Mouse (Mus musculus): ENCODE measurements at regions not wholly inside any gene's neighbourhood (a gene's known extent, or its start where the extent isn't known, plus 50 kb on each side); places are given as distances from the start of the nearest gene placed in this dataset.

- H3K4me3 ChIP-seq = no peak overlapping the region
- no peaks in the 10 kb centered on the region for H3K36me3 ChIP-seq
- H3K27ac ChIP-seq = no peak overlapping the region
- H3K4me1 ChIP-seq = no peaks in the 10 kb centered on the region
- WGBS = 74% methylated on average over 4 of the region's 4 CpGs
- no peaks in the 10 kb centered on the region for H3K9me3 ChIP-seq
- DNase-seq (ENCODE audit: low spot score) = no peak
- H3K27me3 ChIP-seq (ENCODE audit: insufficient read depth, poor library complexity, severe bottlenecking) = no peaks in the 10 kb centered on the region
Observed at GRCm38 (mm10) chr13:42613326-42613725, 67.1 kb upstream of the Phactr1 start.

- no peaks in the 10 kb centered on the region for H3K9me3 ChIP-seq
- H3K4me1 ChIP-seq = no peaks in the 10 kb centered on the region
- no peak overlapping the region for H3K4me3 ChIP-seq
- WGBS = 79% methylated on average over 5 of the region's 5 CpGs
- no peaks in the 10 kb centered on the region for H3K36me3 ChIP-seq
- no peak for DNase-seq (ENCODE audit: low spot score)
- no peaks in the 10 kb centered on the region for H3K27me3 ChIP-seq (ENCODE audit: insufficient read depth, poor library complexity, severe bottlenecking)
- H3K27ac ChIP-seq = no peak overlapping the region
Observed at GRCm38 (mm10) chr13:42615826-42616225, 64.6 kb upstream of the Phactr1 start.

GRCm38 (mm10) chr13:42617225-42617624 is 63.2 kb upstream of the Phactr1 start:
- Histone ChIP-seq H3K4me1 (no peaks in the 10 kb centered on the region), H3K27me3 (ENCODE audit: insufficient read depth, poor library complexity, severe bottlenecking) (no peaks in the 10 kb centered on the region), H3K9me3 (no peaks in the 10 kb centered on the region), H3K4me3 (no peak overlapping the region), H3K27ac (no peak overlapping the region), H3K36me3 (no peaks in the 10 kb centered on the region)
- no peak for DNase-seq (ENCODE audit: low spot score)
- 69% methylated on average over 6 of the region's 6 CpGs for WGBS

- no peaks in the 10 kb centered on the region for H3K36me3 ChIP-seq
- no peak for DNase-seq (ENCODE audit: low spot score)
- no peak overlapping the region for H3K27ac ChIP-seq
- H3K27me3 ChIP-seq (ENCODE audit: insufficient read depth, poor library complexity, severe bottlenecking) = no peaks in the 10 kb centered on the region
- WGBS = 46% methylated on average over 4 of the region's 4 CpGs
- H3K9me3 ChIP-seq = no peaks in the 10 kb centered on the region
- no peaks in the 10 kb centered on the region for H3K4me1 ChIP-seq
- H3K4me3 ChIP-seq = no peak overlapping the region
Observed at GRCm38 (mm10) chr13:42617844-42618243, 62.6 kb upstream of the Phactr1 start.

GRCm38 (mm10) chr13:42619555-42620280 is 60.7 kb upstream of the Phactr1 start:
- 85% methylated on average over 6 of the region's 6 CpGs for WGBS
- Histone ChIP-seq H3K27ac (no peak overlapping the region), H3K36me3 (no peaks in the 10 kb centered on the region), H3K4me3 (no peak overlapping the region), H3K9me3 (no peaks in the 10 kb centered on the region), H3K4me1 (no peaks in the 10 kb centered on the region), H3K27me3 (ENCODE audit: insufficient read depth, poor library complexity, severe bottlenecking) (no peaks in the 10 kb centered on the region)
- no peak for DNase-seq (ENCODE audit: low spot score)

- H3K36me3 ChIP-seq = no peaks in the 10 kb centered on the region
- H3K27me3 ChIP-seq (ENCODE audit: insufficient read depth, poor library complexity, severe bottlenecking) = no peaks in the 10 kb centered on the region
- H3K4me1 ChIP-seq = no peaks in the 10 kb centered on the region
- no peak overlapping the region for H3K27ac ChIP-seq
- H3K9me3 ChIP-seq = no peaks in the 10 kb centered on the region
- WGBS = 46% methylated on average over 5 of the region's 5 CpGs
- H3K4me3 ChIP-seq = no peak overlapping the region
- DNase-seq (ENCODE audit: low spot score) = no peak
Observed at GRCm38 (mm10) chr13:42623491-42623890, 56.9 kb upstream of the Phactr1 start.

All from heart, embryonic 10.5 days (tissue).